Mouse (Mus musculus): ENCODE measurements at regions not wholly inside any gene's neighbourhood (a gene's known extent, or its start where the extent isn't known, plus 50 kb on each side); places are given as distances from the start of the nearest gene placed in this dataset.

GRCm38 (mm10) chr4:26637859-26638258 is 291.2 kb upstream of the Manea start:
- DNase-seq (ENCODE audit: low read depth, low spot score): no peak

GRCm38 (mm10) chr4:26630553-26631206 is 284.0 kb upstream of the Manea start:
- no peak for DNase-seq (ENCODE audit: low read depth, low spot score)

- no peak for DNase-seq (ENCODE audit: low read depth, low spot score)
Observed at GRCm38 (mm10) chr4:26629710-26630109, 283.0 kb upstream of the Manea start.

GRCm38 (mm10) chr4:26627744-26628143 is 281.1 kb upstream of the Manea start:
- DNase-seq (ENCODE audit: low read depth, low spot score): no peak

- DNase-seq (ENCODE audit: low read depth, low spot score): no peak
Observed at GRCm38 (mm10) chr4:26589081-26589869, 242.6 kb upstream of the Manea start.

- DNase-seq (ENCODE audit: low read depth, low spot score): no peak
Observed at GRCm38 (mm10) chr4:26555690-26556089, 209.0 kb upstream of the Manea start.

- DNase-seq (ENCODE audit: low read depth, low spot score): peak; percentile 50
Observed at GRCm38 (mm10) chr4:26543833-26544232, 197.1 kb upstream of the Manea start.

GRCm38 (mm10) chr4:26542511-26542910 is 195.8 kb upstream of the Manea start:
- DNase-seq (ENCODE audit: low read depth, low spot score): no peak

GRCm38 (mm10) chr4:26508004-26508403 is 161.3 kb upstream of the Manea start:
- DNase-seq (ENCODE audit: low read depth, low spot score): no peak

- no peak for DNase-seq (ENCODE audit: low read depth, low spot score)
Observed at GRCm38 (mm10) chr4:26494262-26494661, 147.6 kb upstream of the Manea start.

GRCm38 (mm10) chr4:26474913-26475312 is 128.2 kb upstream of the Manea start:
- DNase-seq (ENCODE audit: low read depth, low spot score): no peak

GRCm38 (mm10) chr4:26441533-26441932 is 94.8 kb upstream of the Manea start:
- no peak for DNase-seq (ENCODE audit: low read depth, low spot score)

- DNase-seq (ENCODE audit: low read depth, low spot score): peak; percentile 3
Observed at GRCm38 (mm10) chr4:26422084-26422483, 75.4 kb upstream of the Manea start.

GRCm38 (mm10) chr4:26404266-26404665 is 57.6 kb upstream of the Manea start:
- DNase-seq (ENCODE audit: low read depth, low spot score): no peak

- no peak for DNase-seq (ENCODE audit: low read depth, low spot score)
Observed at GRCm38 (mm10) chr4:26402213-26402612, 55.5 kb upstream of the Manea start.

Measured in R1 (cell line).